Mouse (Mus musculus) cerebellum, adult 2 months (tissue): ENCODE measurements around the gene Rnase4.

Experiments
- CTCF ChIP-seq: fragments of 200-500 bp; IDR thresholded peaks from 2 replicates; pipeline ENCODE4 v1.5.1; 2011; ENCODE audit warnings: low read depth, mild to moderate bottlenecking, control low read depth, low read length, moderate library complexity, borderline replicate concordance; ENCODE audit not compliant: insufficient read depth
- POLR2A ChIP-seq: fragments of 200-500 bp; IDR thresholded peaks from 2 replicates; pipeline ENCODE4 v1.6.1; 2011; ENCODE audit warnings: low read length, control low read depth, borderline replicate concordance; ENCODE audit not compliant: insufficient read depth

GRCm38 (mm10) chr14:51085911-51086310, 5.0 kb upstream of the Rnase4 start:
- no peak for TF ChIP-seq CTCF
- no peak for TF ChIP-seq POLR2A
